Mouse (Mus musculus): ENCODE measurements at regions not wholly inside any gene's neighbourhood (a gene's known extent, or its start where the extent isn't known, plus 50 kb on each side); places are given as distances from the start of the nearest gene placed in this dataset.
"Not testable (repeated sequence)": the region's sequence is repeated elsewhere in the genome, so short reads cannot be mapped to it uniquely, and the experiment has no call there.

- DNase-seq (ENCODE audit: low spot score in 2 of 2), result no peak
These were observed 1003.2 kb upstream of the 4930412O13Rik start for GRCm38 (mm10) chr2:8877855-8878254.

GRCm38 (mm10) chr2:8912417-8912816 lies 968.6 kb upstream of the 4930412O13Rik start:
- peak in 1 of 2 experiments; percentile 1 for DNase-seq (ENCODE audit: low spot score in 2 of 2)

GRCm38 (mm10) chr2:8924856-8925255 lies 956.2 kb upstream of the 4930412O13Rik start:
- DNase-seq (ENCODE audit: low spot score in 2 of 2), result no peak

DNA sequence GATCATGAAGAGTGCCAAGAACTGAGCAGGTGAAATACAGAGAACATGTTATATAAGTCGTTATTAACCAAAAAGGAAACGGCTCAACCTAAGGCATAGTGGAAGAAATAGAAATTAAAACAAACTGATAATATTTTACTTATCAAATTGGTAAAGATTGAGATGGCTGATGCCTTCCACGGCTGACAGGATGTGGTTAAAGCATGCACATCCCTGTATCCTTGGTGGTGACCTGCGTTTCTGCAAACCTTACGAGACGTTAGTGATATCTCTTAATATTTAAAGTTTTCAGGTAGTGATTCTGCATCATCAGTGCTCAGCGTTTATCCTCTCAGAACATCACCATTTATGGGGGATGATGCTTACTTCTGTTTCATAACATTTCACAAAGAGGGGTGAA lies 939.5 kb upstream of the 4930412O13Rik start:
- DNase-seq (ENCODE audit: low spot score in 2 of 2), result no peak

GRCm38 (mm10) chr2:8958938-8959337 lies 922.1 kb upstream of the 4930412O13Rik start:
- DNase-seq (ENCODE audit: low spot score in 2 of 2), result no peak

GRCm38 (mm10) chr2:8964952-8965668 lies 915.9 kb upstream of the 4930412O13Rik start:
- DNase-seq (ENCODE audit: low spot score in 2 of 2), result no peak

DNA sequence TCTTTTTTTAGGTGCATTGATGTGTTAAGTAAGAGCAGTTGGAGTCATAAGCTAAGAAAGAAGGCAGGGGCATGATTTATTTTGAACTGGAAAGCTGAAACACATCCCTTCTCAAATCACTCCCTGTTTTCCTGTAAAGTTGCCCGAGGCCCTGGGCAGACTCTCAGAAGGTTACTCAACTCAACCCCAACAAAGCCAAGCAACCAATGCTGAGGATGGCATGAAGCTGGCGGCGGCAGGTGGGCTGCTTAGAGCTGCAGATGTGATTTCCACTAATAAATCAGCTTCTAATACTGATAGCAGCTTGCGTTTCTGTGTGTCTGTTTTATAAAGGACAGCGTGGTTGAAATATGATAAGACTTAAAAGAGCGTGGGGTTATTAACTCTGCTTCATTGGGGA lies 905.4 kb upstream of the 4930412O13Rik start:
- DNase-seq (ENCODE audit: low spot score in 2 of 2), result no peak

DNA sequence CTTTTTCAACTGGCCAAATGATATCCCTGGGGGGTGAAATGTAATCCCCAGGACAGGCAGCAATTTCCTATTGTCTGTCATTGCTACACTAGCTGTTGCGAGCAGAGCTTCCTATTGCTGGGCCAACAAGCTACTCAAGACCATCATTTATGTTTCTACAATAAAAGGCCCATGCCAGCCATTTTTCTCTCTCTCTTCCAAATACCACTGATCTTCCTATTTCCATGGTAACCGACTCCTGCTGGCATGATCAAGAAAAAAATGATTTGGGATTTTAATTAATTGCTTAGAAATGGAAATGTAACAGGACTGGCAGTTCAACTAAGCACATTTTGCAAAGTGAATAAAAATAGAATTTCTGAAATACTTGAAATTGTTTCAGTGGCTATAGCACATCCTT lies 868.7 kb upstream of the 4930412O13Rik start:
- DNase-seq (ENCODE audit: low spot score in 2 of 2), result no peak

- DNase-seq (ENCODE audit: low spot score in 2 of 2), result no peak
These were observed 848.0 kb upstream of the 4930412O13Rik start for GRCm38 (mm10) chr2:9033079-9033478.

- DNase-seq (ENCODE audit: low spot score in 2 of 2), result not testable (repeated sequence)
These were observed 838.7 kb upstream of the 4930412O13Rik start for GRCm38 (mm10) chr2:9042355-9042754.

- DNase-seq (ENCODE audit: low spot score in 2 of 2), result no peak
These were observed 833.1 kb upstream of the 4930412O13Rik start for GRCm38 (mm10) chr2:9047980-9048379.

DNA sequence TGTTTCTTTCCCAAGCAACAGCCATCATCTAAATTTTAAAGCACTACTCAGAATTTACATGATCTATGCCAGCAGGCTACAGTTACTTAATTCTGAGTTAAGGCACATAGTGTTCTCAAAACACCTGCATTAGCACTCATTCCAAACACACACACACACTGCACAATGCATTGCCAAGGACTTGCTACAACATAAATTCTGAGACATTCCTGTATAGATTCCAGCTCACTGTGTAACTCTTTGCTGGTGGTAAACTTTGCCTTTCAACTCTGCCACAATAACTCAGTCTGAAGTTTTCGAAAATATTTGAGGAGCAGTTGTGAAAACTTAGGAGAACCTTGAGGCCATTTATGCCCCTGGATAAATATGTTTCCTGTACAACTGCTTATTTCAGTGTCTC lies 807.2 kb upstream of the 4930412O13Rik start:
- no peak for DNase-seq (ENCODE audit: low spot score in 2 of 2)

GRCm38 (mm10) chr2:9078158-9078557 lies 802.9 kb upstream of the 4930412O13Rik start:
- no peak for DNase-seq (ENCODE audit: low spot score in 2 of 2)

- DNase-seq (ENCODE audit: low spot score in 2 of 2), result no peak
These were observed 799.3 kb upstream of the 4930412O13Rik start for GRCm38 (mm10) chr2:9081746-9082145.

DNA sequence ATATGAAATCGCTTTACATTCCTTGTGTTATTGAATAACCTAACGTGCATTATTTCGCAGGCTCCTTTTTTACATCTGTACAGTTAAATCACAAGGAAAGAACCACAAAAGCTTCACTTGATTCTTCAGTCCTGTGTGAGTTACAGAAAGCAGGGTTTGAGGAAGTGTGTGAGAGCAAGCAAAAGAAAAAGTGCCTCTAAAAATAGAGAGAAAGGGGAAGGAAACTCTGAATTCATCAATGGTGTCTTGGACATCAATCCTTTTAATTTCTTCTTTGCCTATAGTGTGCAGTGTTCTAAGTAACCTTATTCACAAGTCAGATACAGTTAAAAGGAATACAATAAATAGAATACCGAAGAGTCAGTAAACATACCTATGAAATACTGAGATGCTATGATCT lies 785.7 kb upstream of the 4930412O13Rik start:
- no peak for DNase-seq (ENCODE audit: low spot score in 2 of 2)

- no peak for DNase-seq (ENCODE audit: low spot score in 2 of 2)
These were observed 764.4 kb upstream of the 4930412O13Rik start for GRCm38 (mm10) chr2:9116697-9117096.

DNA sequence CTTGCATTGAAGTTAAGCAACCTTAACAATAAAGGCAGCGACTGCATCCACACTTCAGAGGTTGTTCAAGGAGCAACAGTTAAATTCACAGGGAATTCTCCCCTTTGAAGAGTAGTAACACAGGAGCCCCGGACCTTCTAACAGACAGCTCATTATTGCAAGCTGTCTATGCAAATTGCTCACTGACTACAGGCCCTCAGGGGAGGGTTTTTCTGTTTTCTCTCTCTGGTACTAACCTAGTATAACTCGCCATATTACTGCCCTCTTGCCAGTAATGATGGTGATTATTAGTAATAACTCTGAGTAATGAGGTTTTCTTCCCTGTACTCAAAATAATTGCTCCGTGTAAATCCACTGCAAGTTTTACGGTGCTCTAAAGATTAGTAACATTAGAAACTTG lies 763.5 kb upstream of the 4930412O13Rik start:
- DNase-seq (ENCODE audit: low spot score in 2 of 2), result no peak

DNA sequence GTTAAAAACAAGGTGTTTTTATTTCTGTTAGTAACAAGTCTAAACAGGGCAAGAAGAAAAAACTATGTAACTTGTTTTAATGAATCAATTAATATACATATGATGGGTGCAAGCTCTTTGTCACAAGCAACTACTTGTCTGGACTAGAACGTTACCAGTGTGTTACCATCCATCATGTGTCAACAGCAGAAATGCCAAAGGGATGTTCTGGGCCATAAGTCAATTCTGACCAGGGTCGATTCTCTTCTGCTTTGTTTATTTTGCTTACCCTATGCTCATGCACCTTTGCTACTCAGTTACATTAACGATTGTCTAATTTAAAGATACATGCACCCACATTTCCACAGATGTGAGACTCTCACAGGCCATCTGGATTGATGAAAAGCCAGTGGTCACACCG lies 744.1 kb upstream of the 4930412O13Rik start:
- DNase-seq (ENCODE audit: low spot score in 2 of 2), result no peak

GRCm38 (mm10) chr2:9141411-9141810 lies 739.6 kb upstream of the 4930412O13Rik start:
- no peak for DNase-seq (ENCODE audit: low spot score in 2 of 2)

DNA sequence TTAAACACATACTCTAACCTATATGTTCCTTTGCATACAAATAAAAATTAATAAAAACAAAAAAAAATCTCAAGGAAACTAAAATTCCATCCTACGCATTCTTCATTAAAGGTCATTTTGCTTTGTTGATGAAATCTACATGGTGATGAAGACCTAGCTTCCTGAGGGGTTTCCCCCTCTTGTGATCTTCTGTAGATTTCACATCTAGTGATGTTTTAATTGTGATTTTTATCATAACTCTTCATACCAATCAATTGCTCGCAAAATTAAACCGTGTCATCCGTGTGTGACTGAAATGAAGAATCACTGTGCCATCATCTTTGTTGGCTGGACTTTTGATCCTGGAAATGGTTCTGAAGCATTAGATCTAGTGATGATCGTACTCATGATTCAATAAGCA lies 725.4 kb upstream of the 4930412O13Rik start:
- no peak for DNase-seq (ENCODE audit: low spot score in 2 of 2)

DNA sequence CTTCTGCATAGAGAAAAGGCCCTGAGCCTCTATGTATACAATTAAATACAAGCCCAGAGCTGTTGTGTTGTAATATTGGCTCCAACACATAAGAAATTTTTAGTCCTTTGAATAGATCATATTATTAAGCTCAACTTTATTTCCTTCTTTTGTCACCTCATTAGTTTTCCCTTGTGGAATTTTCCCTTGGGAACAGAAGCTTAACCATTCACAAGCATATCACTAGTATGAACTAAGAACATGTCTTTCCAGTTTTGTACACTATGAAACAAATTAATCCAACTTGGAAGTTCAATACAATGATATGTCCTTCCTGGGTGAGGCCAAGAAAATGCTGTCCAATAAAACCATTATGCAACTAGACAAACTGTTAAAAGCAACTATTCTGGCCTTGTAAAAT lies 720.9 kb upstream of the 4930412O13Rik start:
- DNase-seq (ENCODE audit: low spot score in 2 of 2), result no peak

DNA sequence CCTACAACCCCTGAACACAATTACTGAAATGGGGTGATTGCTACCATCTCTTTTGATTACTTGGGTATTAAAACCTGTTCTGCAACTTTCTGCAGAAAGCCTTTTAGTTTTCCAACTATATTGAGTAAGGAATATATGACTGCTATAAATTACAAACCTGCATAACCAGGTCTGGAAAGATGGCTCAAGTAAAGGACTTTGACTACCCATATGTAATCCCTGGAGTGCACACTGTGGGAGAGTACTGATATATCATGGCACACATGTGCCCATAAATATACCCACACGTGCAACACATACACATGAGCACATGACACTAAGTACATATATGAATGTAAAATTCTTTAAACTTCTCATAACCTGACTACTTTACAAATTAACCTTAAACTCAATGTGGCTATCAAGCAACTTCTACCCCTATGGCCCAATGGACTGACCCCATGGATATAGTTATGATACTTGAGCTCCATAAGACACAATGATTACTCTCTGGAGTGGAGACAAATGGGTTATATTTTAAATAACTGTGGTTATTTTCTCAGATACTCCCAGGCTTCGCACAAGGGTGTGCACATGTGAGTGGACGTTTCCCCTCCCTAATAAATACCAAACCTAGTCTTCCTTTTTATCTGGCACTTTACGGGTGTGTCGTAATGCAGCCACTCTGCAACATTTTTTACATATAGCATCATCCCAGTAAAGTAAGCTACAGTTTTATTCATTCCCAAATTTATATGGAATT lies 717.1 kb upstream of the 4930412O13Rik start:
- DNase-seq (ENCODE audit: low spot score in 2 of 2), result no peak

- no peak for DNase-seq (ENCODE audit: low spot score in 2 of 2)
These were observed 698.9 kb upstream of the 4930412O13Rik start for GRCm38 (mm10) chr2:9182127-9182526.
